Mouse (Mus musculus) liver, embryonic 15.5 days (tissue): ENCODE measurements around the gene Sag. TPM values are rescaled to one million over a fixed set of nuclear protein-coding genes. Genes with fewer than 3 reads are reported as not detected.

Experiments used
- ATAC-seq: fragments of 200-750 bp; cut with Nextera tagmentation; 2 replicates; pipeline ENCODE4 v1.8.0; 2017; ENCODE audit warnings: moderate number of reproducible peaks, mild to moderate bottlenecking, moderate library complexity; ENCODE audit not compliant: insufficient read depth
- H3K27ac ChIP-seq: fragments of 300-500 bp; sonication (generic); replicated peaks from 2 replicates; pipeline ENCODE4 v1.5.1; 2015; ENCODE audit warnings: mild to moderate bottlenecking, inconsistent platforms
- H3K27me3 ChIP-seq: fragments of 300-500 bp; sonication (generic); 2 replicates; pipeline ENCODE4 v1.6.1; 2015; ENCODE audit warnings: mild to moderate bottlenecking, inconsistent platforms
- H3K36me3 ChIP-seq: fragments of 300-500 bp; sonication (generic); replicated peaks from 2 replicates; pipeline ENCODE4 v1.6.1; 2015; ENCODE audit warnings: moderate library complexity, mild to moderate bottlenecking, inconsistent platforms
- H3K4me1 ChIP-seq: fragments of 300-500 bp; sonication (generic); replicated peaks from 2 replicates; pipeline ENCODE4 v1.6.1; 2015; ENCODE audit warnings: inconsistent platforms
- H3K4me2 ChIP-seq: fragments of 300-500 bp; sonication (generic); 2 replicates; pipeline ENCODE4 v1.6.1; 2015; ENCODE audit warnings: moderate library complexity, mild to moderate bottlenecking, inconsistent platforms
- H3K4me3 ChIP-seq: fragments of 300-500 bp; sonication (generic); replicated peaks from 2 replicates; pipeline ENCODE4 v1.5.1; 2015; ENCODE audit warnings: mild to moderate bottlenecking, inconsistent platforms
- H3K9ac ChIP-seq: fragments of 300-500 bp; sonication (generic); 2 replicates; pipeline ENCODE4 v1.6.1; 2015; ENCODE audit warnings: moderate library complexity, mild to moderate bottlenecking, inconsistent platforms
- H3K9me3 ChIP-seq: fragments of 300-500 bp; sonication (generic); replicated peaks from 2 replicates; pipeline ENCODE4 v1.6.1; 2016; ENCODE audit warnings: inconsistent platforms
- WGBS: fragments of 180-500 bp; shearing (Covaris S2); methylation state at CpG from one replicate; pipeline ENCODE4 v1.1.7; 2015; ENCODE audit warnings: mixed read lengths; ENCODE audit not compliant: insufficient replicate concordance; 5-methylcytosine and 5-hydroxymethylcytosine counted together
- polyA plus RNA-seq: library from polyadenylated mRNA; unstranded; fragments of >200 nt; fragmentation: Nextera tagmentation; extraction: Ambion mirVana; gene quantifications from 2 replicates; pipeline ENCODE4 v1.2.1, GENCODE M21; 2015

The Sag gene
- polyA plus RNA-seq, 1 experiment from 2014 or later, result 0.66 TPM

DNA sequence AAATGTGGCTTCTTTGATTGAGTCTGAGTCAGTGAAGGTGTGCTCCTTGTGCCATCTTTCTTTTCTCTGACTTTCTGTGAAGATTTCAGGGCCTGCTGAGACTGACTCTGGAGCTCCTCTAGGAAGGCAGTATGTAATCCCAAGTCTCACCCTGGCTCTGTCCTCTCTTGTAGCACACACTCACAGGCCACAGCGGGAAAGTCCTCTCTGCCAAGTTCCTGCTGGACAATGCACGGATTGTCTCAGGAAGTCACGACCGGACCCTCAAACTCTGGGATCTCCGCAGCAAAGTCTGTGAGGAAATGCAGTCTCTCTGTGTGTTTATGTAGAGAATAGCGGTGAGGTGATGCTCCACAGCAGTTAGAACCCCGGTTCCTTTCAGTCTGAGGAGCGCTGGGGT, 17.8 kb upstream of the Sag start:
- Histone ChIP-seq H3K36me3 (peaks cover 91% of the 10 kb centered on the region), H3K27ac (no peak overlapping the region)

DNA sequence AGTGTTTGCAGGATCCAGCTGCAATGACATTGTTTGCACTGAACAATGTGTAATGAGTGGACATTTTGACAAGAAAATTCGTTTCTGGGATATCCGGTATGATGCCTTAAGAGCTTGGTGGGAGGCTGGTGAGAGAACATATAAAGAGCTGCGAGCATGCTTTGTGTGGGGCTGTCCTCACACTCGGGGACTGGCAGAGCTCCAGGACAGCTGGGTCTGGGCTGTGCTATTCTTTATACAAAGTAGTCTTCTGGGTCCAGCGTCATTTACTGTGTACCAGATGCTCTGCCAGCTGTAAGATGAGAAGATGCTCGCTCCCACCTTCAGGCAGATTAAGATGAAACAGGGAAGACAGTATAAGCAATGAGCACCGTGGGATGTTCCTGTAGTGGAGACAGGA, 17.2 kb upstream of the Sag start:
- H3K9me3 ChIP-seq, result no peaks in the 10 kb centered on the region
- peaks cover 91% of the 10 kb centered on the region for H3K36me3 ChIP-seq
- H3K27ac ChIP-seq, result no peak overlapping the region
- H3K9ac ChIP-seq, result no peak overlapping the region
- no peaks in the 10 kb centered on the region for H3K4me1 ChIP-seq
- ATAC-seq, result no peak
- H3K4me3 ChIP-seq, result no peak overlapping the region
- H3K27me3 ChIP-seq, result no peaks in the 10 kb centered on the region
- WGBS, result 81% methylated on average over 7 of the region's 7 CpGs
- H3K4me2 ChIP-seq, result no peak overlapping the region

More for the DNA sequence above, 17.8 kb upstream of the Sag start:
- Histone ChIP-seq H3K27me3 (no peaks in the 10 kb centered on the region), H3K9ac (no peak overlapping the region), H3K4me1 (no peaks in the 10 kb centered on the region), H3K4me2 (no peak overlapping the region), H3K9me3 (no peaks in the 10 kb centered on the region), H3K4me3 (no peak overlapping the region)
- ATAC-seq, result no peak
- WGBS, result 82% methylated on average over 8 of the region's 8 CpGs

DNA sequence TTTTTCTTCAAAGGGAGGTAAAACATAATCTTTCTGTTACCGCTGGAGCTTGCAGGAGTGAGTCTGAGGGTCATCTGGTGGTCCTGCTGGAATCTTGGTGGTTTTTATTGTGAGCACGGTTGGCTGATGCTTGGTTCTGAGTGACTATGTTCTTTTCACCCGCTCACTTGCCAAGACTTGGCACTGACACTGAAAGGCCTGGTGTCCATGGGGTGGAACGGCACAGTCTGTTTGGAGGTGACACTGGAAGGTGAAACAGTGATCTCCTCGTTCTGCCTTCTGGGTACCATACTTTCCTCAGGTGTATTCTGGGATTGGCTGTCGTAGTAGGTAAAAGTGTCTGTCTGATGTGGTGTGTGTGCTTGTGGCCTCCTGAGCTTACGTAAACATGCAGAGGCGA, 13.8 kb upstream of the Sag start:
- H3K4me2 ChIP-seq, result no peak overlapping the region
- no peaks in the 10 kb centered on the region for H3K27me3 ChIP-seq
- ATAC-seq, result no peak
- 85% methylated on average over 8 of the region's 8 CpGs for WGBS
- H3K36me3 ChIP-seq, result peaks cover 83% of the 10 kb centered on the region
- no peak overlapping the region for H3K4me3 ChIP-seq
- H3K4me1 ChIP-seq, result no peaks in the 10 kb centered on the region
- H3K9me3 ChIP-seq, result no peaks in the 10 kb centered on the region
- H3K27ac ChIP-seq, result no peak overlapping the region
- no peak overlapping the region for H3K9ac ChIP-seq

DNA sequence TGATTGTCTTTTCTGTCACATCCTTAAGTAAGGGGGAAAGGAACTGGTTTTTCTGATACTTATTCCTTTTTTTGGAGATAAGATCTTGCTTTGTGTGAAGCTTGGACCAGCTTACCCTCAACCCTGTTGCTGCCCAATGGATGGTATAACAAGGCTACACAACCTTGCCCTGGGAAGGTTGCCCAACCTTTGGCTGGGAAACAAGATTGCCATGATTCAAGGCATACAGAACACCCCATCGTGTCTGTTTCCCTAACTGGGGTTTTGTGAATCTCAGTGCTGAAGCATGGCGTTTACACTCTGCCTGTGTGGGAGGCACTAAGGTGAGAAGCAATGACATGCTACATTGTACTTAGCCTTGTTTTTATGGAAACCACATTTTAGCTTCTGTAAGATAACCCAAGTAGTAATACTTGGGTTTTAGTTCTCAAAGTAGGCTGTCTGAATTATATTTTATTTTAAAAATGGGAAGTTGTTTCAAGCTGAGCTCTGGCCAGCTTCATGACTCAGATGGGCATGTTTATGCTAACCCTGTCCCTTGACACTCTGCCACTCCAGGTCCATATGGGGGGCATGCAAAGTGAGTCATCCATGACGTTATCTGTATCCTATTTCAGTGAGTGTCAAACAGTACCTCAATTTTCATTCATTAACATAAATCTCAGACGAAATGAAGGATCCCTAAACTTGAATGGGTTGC, 10.9 kb upstream of the Sag start:
- no peak overlapping the region for H3K4me3 ChIP-seq
- H3K36me3 ChIP-seq, result peaks cover 58% of the 10 kb centered on the region
- 77% methylated on average over 4 of the region's 4 CpGs for WGBS
- no peaks in the 10 kb centered on the region for H3K27me3 ChIP-seq
- H3K9ac ChIP-seq, result no peak overlapping the region
- H3K4me2 ChIP-seq, result no peak overlapping the region
- no peaks in the 10 kb centered on the region for H3K9me3 ChIP-seq
- no peak overlapping the region for H3K27ac ChIP-seq
- ATAC-seq, result no peak
- H3K4me1 ChIP-seq, result no peaks in the 10 kb centered on the region

DNA sequence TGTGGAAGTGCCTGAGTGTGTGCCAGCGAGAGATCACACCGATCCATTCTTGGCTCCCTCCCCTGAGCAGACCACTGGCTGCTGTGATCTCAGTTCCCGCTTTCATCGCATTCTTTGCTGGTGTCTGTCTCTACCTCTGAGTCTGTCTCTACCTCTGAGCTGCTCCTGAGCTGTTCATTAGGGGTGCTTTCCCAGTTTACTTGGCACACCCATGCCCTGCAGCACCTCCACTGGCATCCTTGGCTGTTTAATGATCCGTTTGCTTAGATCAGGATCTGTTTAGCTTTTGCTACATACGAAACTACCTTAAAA, 10.4 kb upstream of the Sag start:
- Histone ChIP-seq H3K4me3 (no peak overlapping the region), H3K36me3 (peaks cover 53% of the 10 kb centered on the region)
- 86% methylated on average over 6 of the region's 6 CpGs for WGBS

DNA sequence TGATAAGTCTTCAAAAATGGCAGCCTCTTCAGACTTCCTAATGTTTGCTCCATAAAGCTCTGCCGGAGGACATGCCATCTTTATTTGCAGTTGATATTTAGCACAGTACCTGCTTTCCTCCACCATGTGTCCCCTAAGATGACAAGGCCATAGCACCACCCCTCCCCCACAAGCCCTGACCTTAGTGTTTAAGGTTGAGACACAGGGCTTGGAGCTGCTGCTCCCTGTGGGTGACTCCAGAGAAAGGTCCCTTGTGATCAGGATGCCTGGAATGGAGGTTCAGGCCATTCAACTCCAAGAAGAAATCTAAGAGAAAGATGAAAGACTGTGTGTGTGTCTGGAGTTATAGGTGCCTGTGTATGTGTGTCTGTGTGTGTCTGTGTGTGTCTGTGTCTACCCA, 5.8 kb upstream of the Sag start:
- Histone ChIP-seq H3K9ac (no peak overlapping the region), H3K4me1 (no peaks in the 10 kb centered on the region), H3K9me3 (no peaks in the 10 kb centered on the region), H3K4me2 (no peak overlapping the region), H3K36me3 (peaks cover 14% of the 10 kb centered on the region), H3K27ac (no peak overlapping the region), H3K27me3 (no peaks in the 10 kb centered on the region), H3K4me3 (no peak overlapping the region)
- no peak for ATAC-seq
- 75% methylated on average over 1 of the region's 1 CpGs for WGBS

More for the DNA sequence above, 10.4 kb upstream of the Sag start:
- no peak overlapping the region for H3K27ac ChIP-seq
- H3K4me1 ChIP-seq, result no peaks in the 10 kb centered on the region
- no peak overlapping the region for H3K4me2 ChIP-seq
- H3K9ac ChIP-seq, result no peak overlapping the region
- no peaks in the 10 kb centered on the region for H3K27me3 ChIP-seq
- no peaks in the 10 kb centered on the region for H3K9me3 ChIP-seq
- ATAC-seq, result no peak

DNA sequence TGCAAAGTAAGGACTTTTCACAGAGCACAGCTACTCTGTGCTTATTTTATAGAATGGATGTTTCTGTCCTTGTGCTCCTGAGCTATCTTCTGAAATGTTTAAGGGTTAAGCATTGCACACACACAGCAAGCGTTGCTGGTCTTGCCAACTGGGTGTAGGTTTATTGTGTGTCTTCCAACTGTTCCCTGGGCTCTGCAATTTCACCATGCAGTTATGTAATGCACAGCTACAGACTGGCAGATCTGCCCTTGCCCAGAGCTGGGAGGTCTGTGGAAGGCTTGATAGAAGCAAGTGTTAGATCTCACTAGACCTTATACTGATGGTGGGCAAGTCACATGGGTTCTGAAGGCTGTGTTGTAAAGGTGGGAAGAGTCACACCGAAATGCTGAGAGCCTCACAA, 5.2 kb upstream of the Sag start:
- Histone ChIP-seq H3K27me3 (no peaks in the 10 kb centered on the region), H3K4me2 (no peak overlapping the region), H3K4me3 (no peak overlapping the region), H3K36me3 (peaks cover 8% of the 10 kb centered on the region), H3K27ac (no peak overlapping the region), H3K4me1 (no peaks in the 10 kb centered on the region), H3K9ac (no peak overlapping the region), H3K9me3 (no peaks in the 10 kb centered on the region)
- 57% methylated on average over 2 of the region's 2 CpGs for WGBS
- ATAC-seq, result no peak

DNA sequence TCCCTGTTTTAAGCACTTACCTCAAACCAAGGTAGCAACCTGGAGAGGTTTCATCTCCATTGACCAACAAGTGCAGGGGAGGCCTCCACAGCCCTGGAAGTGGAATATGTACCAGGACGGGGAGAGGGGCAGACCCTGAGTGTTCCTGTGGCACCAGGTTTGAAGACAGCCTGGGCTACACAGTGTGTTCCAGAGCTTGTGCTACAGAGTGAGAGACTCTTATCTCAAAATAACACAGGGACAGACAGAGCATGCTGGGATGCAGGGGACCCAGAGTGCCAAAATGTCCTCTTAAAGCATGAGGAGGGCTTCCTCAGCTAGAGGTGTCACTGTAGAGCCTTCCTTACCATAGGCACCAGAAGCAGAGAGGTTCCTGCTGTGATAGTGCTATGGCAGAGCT, 4.3 kb downstream of the Sag start:
- Histone ChIP-seq H3K36me3 (no peaks in the 10 kb centered on the region), H3K9me3 (no peaks in the 10 kb centered on the region), H3K9ac (no peak overlapping the region), H3K4me2 (no peak overlapping the region), H3K27me3 (no peaks in the 10 kb centered on the region), H3K4me1 (peaks cover 13% of the 10 kb centered on the region), H3K4me3 (no peak overlapping the region), H3K27ac (no peak overlapping the region)
- 45% methylated on average over 1 of the region's 1 CpGs for WGBS
- no peak for ATAC-seq

DNA sequence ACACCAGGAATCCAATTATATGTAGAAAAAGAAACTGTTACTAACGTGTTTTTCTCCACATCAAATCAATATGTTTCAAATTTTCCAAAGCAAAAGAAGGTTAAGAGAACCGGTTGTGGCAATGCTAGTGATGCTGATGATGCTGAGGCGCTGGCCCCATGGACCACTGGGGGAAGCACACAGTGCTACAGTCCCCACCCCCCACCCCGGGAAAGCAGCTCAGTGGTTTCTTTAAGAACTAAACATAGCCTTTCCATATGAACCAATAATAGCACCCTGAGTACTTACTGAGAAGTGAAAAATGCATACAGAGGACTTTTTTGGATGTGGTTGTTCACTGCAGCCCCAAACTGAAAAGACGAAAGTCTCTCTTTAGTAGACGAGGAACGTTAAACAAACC, 7.9 kb downstream of the Sag start:
- WGBS, result 62% methylated on average over 7 of the region's 7 CpGs
- Histone ChIP-seq H3K4me2 (no peak overlapping the region), H3K27me3 (no peaks in the 10 kb centered on the region), H3K9ac (no peak overlapping the region), H3K27ac (no peak overlapping the region), H3K4me1 (peaks cover 7% of the 10 kb centered on the region; the same call in 1 of the 2 replicates), H3K9me3 (no peaks in the 10 kb centered on the region), H3K36me3 (no peaks in the 10 kb centered on the region), H3K4me3 (no peak overlapping the region)
- ATAC-seq, result no peak

DNA sequence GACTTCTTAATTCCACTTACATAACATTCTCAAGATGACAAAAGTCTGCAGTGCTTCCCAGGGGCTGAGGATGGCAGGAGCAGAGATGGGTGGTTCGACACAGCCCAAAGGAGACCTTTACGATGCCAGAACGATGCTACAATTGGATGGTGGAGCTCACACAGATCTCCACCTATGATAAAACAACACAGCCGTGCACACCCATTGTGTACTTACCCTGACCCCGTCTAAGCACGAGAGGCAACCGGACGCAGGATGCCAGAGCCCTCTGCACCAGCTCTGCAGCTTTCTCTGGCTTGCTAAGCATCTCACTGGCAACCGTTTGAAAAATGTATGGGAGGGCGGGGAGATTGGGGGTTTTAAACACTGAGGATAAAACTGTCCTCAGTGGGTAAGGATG, 8.6 kb downstream of the Sag start:
- Histone ChIP-seq H3K4me1 (peaks cover 7% of the 10 kb centered on the region; the same call in 1 of the 2 replicates), H3K36me3 (no peaks in the 10 kb centered on the region), H3K4me2 (no peak overlapping the region), H3K9ac (no peak overlapping the region), H3K4me3 (no peak overlapping the region), H3K27ac (no peak overlapping the region), H3K9me3 (no peaks in the 10 kb centered on the region), H3K27me3 (no peaks in the 10 kb centered on the region)
- no peak for ATAC-seq
- WGBS, result 64% methylated on average over 10 of the region's 10 CpGs

DNA sequence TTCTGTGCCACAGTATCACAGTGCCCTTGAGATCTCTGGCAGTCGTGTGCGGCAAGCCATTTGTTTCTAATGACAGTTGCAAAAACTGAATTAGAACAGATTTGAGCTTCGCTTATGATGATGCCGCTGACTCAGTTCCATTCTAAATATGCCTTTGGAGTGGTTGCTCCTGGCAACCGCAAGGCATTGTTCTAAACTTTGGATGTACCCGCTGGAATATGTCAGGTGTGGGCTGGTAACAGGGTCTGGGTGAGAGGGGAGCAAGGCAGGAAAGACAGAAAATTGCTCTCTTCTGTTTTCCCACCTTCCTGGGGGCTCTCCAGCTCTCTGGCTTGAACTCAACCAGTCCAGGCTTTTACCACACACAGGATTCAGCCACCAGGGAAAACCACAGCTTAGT, 9.7 kb downstream of the Sag start:
- Histone ChIP-seq H3K4me2 (no peak overlapping the region), H3K4me1 (no peaks in the 10 kb centered on the region), H3K27me3 (no peaks in the 10 kb centered on the region), H3K9ac (no peak overlapping the region), H3K4me3 (no peak overlapping the region), H3K9me3 (no peaks in the 10 kb centered on the region), H3K36me3 (no peaks in the 10 kb centered on the region), H3K27ac (no peak overlapping the region)
- no peak for ATAC-seq
- 70% methylated on average over 6 of the region's 6 CpGs for WGBS

DNA sequence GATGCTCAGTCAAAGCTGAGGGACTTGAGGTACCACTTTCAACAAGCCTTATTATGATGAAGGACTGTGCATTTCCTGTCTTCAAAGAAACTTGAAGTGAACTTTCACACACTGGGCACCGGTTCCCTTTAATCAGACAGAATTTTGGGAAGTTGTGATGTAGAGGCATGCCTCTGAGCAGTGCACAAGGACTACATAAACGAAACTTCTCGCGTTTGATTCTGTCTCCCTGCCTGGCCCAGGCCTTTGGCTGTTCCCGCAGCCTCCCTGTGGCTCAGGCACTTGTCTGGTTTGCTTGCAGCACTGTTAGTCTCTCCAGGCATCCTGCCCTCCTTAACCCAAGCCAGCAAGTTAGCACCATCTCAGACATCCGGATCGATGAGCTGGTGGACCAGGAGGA, 10.2 kb downstream of the Sag start:
- Histone ChIP-seq H3K4me1 (no peaks in the 10 kb centered on the region), H3K4me3 (no peak overlapping the region), H3K27ac (no peak overlapping the region), H3K9me3 (no peaks in the 10 kb centered on the region), H3K27me3 (no peaks in the 10 kb centered on the region), H3K4me2 (no peak overlapping the region), H3K36me3 (no peaks in the 10 kb centered on the region), H3K9ac (no peak overlapping the region)
- WGBS, result 53% methylated on average over 7 of the region's 7 CpGs
- no peak for ATAC-seq
